Mouse (Mus musculus): ENCODE measurements around the gene Ifi211. TPM values are rescaled to one million over a fixed set of nuclear protein-coding genes. Genes with fewer than 3 reads are reported as not detected.

Gene Ifi211
- polyA plus RNA-seq (2021; fragmentation: Nextera tagmentation): 0.14 TPM in 1 of 2 replicates, not detected in the other
- long read RNA-seq, experiment 1: 0 reads
- long read RNA-seq, experiment 2, partial matches to known transcripts: 0 of 1 reads
- long read RNA-seq, experiment 2, other reads (novel, unspliced or antisense): 1 of 1 reads

DNA sequence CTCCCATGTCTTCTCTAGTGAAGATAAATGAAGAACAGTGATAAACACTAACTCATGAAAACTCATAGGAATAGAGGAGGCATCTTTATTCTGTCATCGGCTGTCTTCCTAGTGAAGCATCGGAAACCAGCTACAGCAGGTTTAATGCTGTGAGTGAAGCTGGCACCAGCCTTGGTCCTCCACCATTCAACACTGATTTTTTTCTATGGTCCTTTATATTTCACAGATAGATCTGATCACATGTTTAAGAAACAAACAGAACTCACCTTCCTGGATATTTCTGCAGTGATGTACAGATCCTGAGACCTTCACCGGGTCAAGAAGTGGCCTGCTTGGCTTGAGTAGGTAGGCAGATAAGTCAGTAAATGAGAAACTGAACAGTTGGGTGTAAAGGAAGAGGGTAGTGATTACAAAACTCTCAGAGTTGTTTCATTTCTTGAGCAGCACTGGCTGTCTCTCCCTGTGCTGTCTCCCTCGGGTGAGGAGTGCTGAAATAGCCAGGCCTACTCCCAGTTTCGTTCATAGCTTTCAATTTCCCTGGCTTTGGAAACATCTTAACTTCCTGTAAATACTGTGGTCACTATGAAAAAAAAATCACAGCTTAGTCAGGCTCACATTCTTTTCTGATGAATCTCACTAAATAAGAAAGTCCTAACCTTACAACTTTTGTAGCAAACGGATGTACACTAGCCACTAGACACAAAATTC, at the start of gene Ifi211:
Gene Ifi211, minus strand, starts transcription at position 499 of the 708 bp plus-strand sequence.

DNA sequence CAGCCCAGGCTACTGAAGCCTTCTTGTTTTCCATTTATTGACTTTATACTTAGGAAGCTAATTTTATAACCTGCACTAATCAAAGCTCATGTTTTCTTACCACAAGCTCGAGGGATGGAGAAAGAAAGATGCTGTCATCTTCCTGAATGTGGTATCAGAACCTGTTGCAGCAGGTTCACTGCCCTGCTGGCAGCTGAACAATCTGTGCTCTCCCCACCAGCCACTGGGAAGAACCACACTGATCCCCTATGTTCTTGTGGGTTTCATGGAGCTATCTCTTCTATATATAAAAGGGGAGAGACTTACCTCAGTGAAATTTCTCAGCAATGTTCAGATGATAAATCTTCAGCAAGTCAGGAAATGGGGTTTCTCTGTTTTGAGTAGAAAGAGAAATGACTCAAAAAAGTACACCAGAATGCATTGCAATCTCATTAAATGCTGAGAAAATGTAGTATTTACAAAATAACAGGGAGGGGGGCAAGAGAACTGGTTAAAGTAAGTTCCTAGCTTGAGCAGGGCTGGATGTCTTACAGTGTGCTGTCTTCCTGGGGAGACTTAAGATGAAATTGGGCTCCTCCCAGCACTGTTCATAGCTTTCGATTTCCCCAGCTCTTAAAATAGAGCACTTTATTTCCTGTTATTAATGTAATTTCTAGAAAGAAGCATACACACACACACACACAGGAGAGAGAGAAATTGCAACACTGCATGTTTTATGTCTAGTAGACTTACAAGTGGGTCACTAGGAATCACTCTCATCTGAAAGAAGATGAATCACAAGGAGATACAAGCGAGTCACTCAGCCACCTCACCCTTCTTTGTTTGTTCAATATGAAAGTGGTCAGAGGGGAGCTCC, 29.3 kb upstream of the Ifi211 start, which contains the start of the genes Mndal and Ifi203:
Gene Mndal, minus strand, starts transcription at position 568 of the 856 bp plus-strand sequence.
Gene Ifi203, minus strand, starts transcription at position 749 of the 856 bp plus-strand sequence.

Other genes starting within 250 kb of the Ifi211 start
- gene Ifi208, start 239.4 kb downstream of the Ifi211 start, polyA plus RNA-seq (2021; fragmentation: Nextera tagmentation): not detected in 2 replicates
- gene Ifi207, start 171.3 kb downstream of the Ifi211 start, polyA plus RNA-seq (2021; fragmentation: Nextera tagmentation): 0.04 and 0.06 TPM in 2 replicates
- gene Ifi204, start 146.1 kb downstream of the Ifi211 start, polyA plus RNA-seq (2021; fragmentation: Nextera tagmentation): 0.25 and 0.54 TPM in 2 replicates
- gene Mndal, start 29.4 kb upstream of the Ifi211 start, polyA plus RNA-seq (2021; fragmentation: Nextera tagmentation): 1.7 and 1.8 TPM in 2 replicates
- 0.74 and 0.90 TPM in 2 replicates for gene Ifi203, start 29.6 kb upstream of the Ifi211 start, polyA plus RNA-seq (2021; fragmentation: Nextera tagmentation)
- gene Ifi202b, start 69.7 kb upstream of the Ifi211 start, polyA plus RNA-seq (2021; fragmentation: Nextera tagmentation): 0.10 TPM in 1 of 2 replicates, not detected in the other
- not detected in 2 replicates for gene Ifi205, start 118.8 kb upstream of the Ifi211 start, polyA plus RNA-seq (2021; fragmentation: Nextera tagmentation)
- gene Olfr433, start 127.7 kb upstream of the Ifi211 start, polyA plus RNA-seq (2021; fragmentation: Nextera tagmentation): not detected in 2 replicates
- gene Olfr432, start 136.2 kb upstream of the Ifi211 start, polyA plus RNA-seq (2021; fragmentation: Nextera tagmentation): not detected in 2 replicates
- not detected in 2 replicates for gene Olfr430, start 153.6 kb upstream of the Ifi211 start, polyA plus RNA-seq (2021; fragmentation: Nextera tagmentation)
- not detected in 2 replicates for gene Olfr429, start 171.3 kb upstream of the Ifi211 start, polyA plus RNA-seq (2021; fragmentation: Nextera tagmentation)
- gene Olfr427, start 183.8 kb upstream of the Ifi211 start, polyA plus RNA-seq (2021; fragmentation: Nextera tagmentation): not detected in 2 replicates
- not detected in 2 replicates for gene Olfr231, start 208.1 kb upstream of the Ifi211 start, polyA plus RNA-seq (2021; fragmentation: Nextera tagmentation)
- gene Olfr424, start 218.5 kb upstream of the Ifi211 start, polyA plus RNA-seq (2021; fragmentation: Nextera tagmentation): not detected in 2 replicates
- not detected in 2 replicates for gene Olfr420, start 242.6 kb upstream of the Ifi211 start, polyA plus RNA-seq (2021; fragmentation: Nextera tagmentation)